Mouse (Mus musculus): Measurements from ENCODE around the gene Iars2. TPM values are rescaled to one million over a fixed set of nuclear protein-coding genes. Genes with fewer than 3 reads are reported as not detected.
"Not testable (repeated sequence)": the region's sequence is repeated elsewhere in the genome, so short reads cannot be mapped to it uniquely, and the experiment has no call there.

Gene Iars2
- total RNA-seq, 1 experiment from 2014 or later, result 41.4 TPM

DNA sequence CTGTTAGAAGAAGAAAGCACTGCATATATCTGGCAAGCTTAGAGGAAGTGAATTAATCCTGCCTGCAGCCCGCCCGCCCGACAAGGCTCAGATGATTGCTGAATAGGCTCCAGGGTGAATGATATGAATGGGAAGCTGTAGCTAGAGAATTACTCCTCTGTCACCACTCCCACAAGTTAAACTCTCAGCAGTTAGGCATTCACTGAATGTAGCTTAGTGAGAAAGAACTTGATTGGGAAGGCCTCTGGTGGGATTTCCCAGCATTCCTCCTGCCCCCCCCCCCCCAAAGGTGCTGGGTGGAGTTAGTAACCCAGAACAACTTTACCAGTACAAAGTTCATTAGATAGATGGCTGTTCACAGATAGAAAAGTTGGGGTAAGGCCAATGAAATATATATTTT, 7.3 kb upstream of the Iars2 start:
- ATAC-seq (replicated peaks in 1 of 2; ENCODE audit: insufficient read depth in 1 of 2, low FRiP score in 2 of 2, low TSS enrichment in 1 of 2, low read depth in 1 of 2, poor library complexity in 2 of 2, severe bottlenecking in 2 of 2), result no peak

DNA sequence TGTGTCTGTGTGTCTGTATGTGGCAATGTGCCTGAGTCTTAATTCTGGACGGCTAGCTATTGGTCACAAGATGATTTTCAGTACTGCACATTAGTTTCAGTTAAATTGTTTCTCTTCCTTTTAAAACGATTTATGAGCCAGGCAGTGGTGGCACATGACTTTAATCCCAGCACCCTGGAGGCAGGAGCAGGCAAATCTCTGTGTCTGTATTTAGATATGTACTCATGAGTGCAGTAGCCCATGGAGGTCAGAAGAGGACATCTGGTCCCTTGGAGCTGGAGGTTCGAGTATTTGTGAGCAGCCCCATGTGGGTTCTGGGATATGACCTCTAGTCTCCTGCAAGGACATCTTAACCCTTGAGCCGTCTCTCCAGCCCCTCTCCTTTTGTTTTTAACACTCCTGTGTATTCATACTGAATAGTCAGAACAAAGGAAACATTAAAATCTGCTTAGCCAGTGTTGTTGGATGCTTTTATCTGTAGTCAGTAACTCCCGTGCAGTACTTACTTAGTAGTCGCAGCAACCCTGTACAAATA, 6.1 kb upstream of the Iars2 start:
- ATAC-seq (replicated peaks in 1 of 2; ENCODE audit: insufficient read depth in 1 of 2, low FRiP score in 2 of 2, low TSS enrichment in 1 of 2, low read depth in 1 of 2, poor library complexity in 2 of 2, severe bottlenecking in 2 of 2), result no peak

- no peak for ATAC-seq (replicated peaks in 1 of 2; ENCODE audit: insufficient read depth in 1 of 2, low FRiP score in 2 of 2, low TSS enrichment in 1 of 2, low read depth in 1 of 2, poor library complexity in 2 of 2, severe bottlenecking in 2 of 2)
Observed at GRCm38 (mm10) chr1:185334136-185334535, 4.9 kb upstream of the Iars2 start.

DNA sequence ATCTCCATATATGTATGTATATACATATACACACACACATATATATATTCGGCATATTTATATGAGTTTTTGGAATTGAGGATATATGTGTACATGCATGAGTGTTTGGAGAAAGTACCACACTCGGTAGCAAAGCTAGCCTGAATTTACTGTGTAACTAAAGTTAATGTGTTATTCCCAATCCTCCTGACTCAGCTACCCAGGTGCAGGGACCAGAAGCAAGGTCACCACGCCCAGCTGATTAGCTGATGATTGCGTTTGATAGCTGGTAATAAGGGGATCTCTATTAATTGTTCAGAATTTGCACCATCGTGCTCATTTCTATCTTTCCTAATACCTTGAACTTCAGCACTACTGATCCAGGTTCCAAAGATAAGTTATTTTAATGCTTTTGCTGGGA, 4.5 kb upstream of the Iars2 start:
- ATAC-seq (replicated peaks in 1 of 2; ENCODE audit: insufficient read depth in 1 of 2, low FRiP score in 2 of 2, low TSS enrichment in 1 of 2, low read depth in 1 of 2, poor library complexity in 2 of 2, severe bottlenecking in 2 of 2), result no peak

- ATAC-seq (replicated peaks in 1 of 2; ENCODE audit: insufficient read depth in 1 of 2, low FRiP score in 2 of 2, low TSS enrichment in 1 of 2, low read depth in 1 of 2, poor library complexity in 2 of 2, severe bottlenecking in 2 of 2), result peak; percentile 80
Observed at GRCm38 (mm10) chr1:185331983-185332430, 2.8 kb upstream of the Iars2 start, which contains the start of gene Bpnt1. Gene Bpnt1, plus strand, starts transcription at chr1:185332149.

GRCm38 (mm10) chr1:185331364-185331763, 2.2 kb upstream of the Iars2 start:
- no peak for ATAC-seq (replicated peaks in 1 of 2; ENCODE audit: insufficient read depth in 1 of 2, low FRiP score in 2 of 2, low TSS enrichment in 1 of 2, low read depth in 1 of 2, poor library complexity in 2 of 2, severe bottlenecking in 2 of 2)

DNA sequence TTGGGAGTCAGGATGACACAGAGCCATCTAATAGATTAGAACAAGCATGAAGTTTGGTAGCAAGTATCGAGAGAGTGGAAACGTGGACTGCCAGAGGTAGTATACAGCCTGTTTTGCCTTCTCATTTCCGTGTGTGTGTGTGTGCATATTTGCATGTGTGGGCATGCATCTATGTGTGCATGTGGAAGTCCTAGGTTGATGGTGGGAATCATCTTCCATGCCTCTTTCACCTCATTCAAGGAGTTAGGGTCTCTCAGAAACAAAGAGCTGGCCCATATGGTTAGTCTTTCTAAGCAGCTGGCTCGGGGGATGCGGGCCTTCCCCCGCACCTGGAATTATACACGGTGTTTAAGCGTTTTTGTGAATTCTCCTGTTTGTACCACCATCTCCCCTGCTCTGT, 655 bp upstream of the Iars2 start:
- ATAC-seq (replicated peaks in 1 of 2; ENCODE audit: insufficient read depth in 1 of 2, low FRiP score in 2 of 2, low TSS enrichment in 1 of 2, low read depth in 1 of 2, poor library complexity in 2 of 2, severe bottlenecking in 2 of 2), result no peak

DNA sequence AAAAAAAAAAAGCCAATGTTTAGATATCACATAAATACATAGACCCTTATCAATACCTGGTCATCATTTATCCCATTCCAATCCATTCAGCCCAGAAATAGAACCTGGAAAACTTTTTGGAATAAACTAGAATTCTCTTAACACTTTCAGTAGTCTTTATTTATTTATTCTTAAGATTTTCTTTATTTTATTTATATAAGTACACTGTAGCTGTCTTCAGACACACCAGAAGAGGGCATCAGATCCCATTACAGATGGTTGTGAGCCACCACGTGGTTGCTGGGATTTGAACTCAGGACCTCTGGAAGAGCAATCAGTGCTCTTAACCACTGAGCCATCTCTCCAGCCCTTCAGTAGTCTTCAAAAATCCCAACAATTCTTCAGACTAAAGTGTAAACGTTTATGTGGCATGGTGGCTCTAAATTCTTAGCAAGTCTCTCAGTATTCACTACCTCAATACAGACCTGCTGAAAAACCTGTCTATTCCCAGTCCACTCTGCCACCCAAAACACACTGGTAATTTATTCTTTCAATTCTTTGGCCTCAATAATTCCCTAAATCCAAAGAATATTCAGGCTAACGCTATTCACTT, 1.3 kb downstream of the Iars2 start:
- ATAC-seq (replicated peaks in 1 of 2; ENCODE audit: insufficient read depth in 1 of 2, low FRiP score in 2 of 2, low TSS enrichment in 1 of 2, low read depth in 1 of 2, poor library complexity in 2 of 2, severe bottlenecking in 2 of 2), result not testable (repeated sequence)

DNA sequence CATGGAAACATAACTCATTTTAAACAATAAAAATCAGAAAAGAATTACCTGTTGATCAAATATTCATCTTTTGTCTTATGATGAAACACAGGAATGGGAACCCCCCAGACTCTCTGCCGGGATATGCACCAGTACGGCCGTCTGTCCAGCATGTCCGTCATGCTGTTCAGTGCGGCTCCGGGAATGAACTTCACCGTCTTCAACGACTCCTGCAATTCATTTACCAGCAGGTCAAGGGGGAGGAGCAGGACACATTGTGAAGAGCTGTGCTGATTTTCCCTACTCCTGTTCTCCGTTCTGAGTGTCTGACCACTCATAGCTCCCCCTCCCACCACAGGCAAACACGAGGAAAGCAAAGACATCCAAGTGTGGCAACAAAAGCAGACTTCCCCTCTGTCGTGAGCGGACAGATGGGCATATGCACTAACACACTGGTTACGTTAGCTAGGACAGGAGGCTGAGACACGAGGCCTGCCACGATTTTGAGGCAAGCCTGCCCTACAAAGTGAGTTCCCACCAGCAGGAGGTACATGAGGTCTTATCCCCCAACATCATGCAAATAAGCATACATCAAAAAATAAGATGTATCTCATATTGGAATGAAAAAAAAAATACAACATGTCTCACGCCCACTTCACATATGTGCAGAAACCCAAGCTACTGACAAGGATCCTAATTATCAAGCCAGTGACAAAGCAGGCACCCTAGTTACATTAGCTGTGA, 13.2 kb downstream of the Iars2 start:
- ATAC-seq (replicated peaks in 1 of 2; ENCODE audit: insufficient read depth in 1 of 2, low FRiP score in 2 of 2, low TSS enrichment in 1 of 2, low read depth in 1 of 2, poor library complexity in 2 of 2, severe bottlenecking in 2 of 2), result no peak

DNA sequence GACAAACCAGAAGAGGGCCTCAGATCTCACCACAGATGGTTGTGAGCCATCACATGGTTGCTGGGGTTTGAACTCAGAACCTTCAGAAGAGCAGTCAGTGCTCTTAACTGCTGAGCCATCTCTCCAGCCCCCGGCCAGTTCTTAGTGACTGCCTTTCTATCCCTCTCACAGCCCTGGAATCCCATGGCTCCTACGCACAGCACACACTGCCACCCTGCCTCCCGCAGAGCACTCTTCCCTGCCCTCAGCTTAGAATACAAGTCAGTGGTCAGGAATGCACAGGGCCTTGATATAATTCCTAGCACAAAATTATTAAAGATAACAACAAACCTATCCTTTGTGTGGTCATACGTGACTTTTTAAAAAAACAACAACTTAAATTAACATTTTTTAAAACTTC, 14.7 kb downstream of the Iars2 start:
- no peak for ATAC-seq (replicated peaks in 1 of 2; ENCODE audit: insufficient read depth in 1 of 2, low FRiP score in 2 of 2, low TSS enrichment in 1 of 2, low read depth in 1 of 2, poor library complexity in 2 of 2, severe bottlenecking in 2 of 2)

DNA sequence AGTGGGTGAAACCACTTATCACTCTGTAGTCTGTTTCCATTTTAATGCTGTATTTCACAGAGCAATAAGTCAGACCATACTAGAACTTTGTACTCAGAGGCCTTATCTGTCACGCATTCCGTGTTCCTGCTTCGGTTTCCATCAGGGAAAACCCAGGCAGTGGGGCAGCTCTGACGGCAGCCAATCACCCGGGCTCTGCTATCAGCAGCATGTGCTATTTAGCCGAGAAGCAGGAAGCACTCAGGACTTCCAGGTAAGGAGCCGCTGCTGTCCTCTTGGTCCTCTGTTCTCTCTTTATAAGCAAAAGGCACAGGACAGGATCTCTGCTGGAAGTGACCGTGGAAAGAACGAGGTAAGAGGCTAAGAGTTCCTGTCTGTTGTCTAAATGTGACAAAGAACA, 17.2 kb downstream of the Iars2 start:
- ATAC-seq (replicated peaks in 1 of 2; ENCODE audit: insufficient read depth in 1 of 2, low FRiP score in 2 of 2, low TSS enrichment in 1 of 2, low read depth in 1 of 2, poor library complexity in 2 of 2, severe bottlenecking in 2 of 2), result no peak

GRCm38 (mm10) chr1:185308908-185309307, 20.3 kb downstream of the Iars2 start:
- no peak for ATAC-seq (replicated peaks in 1 of 2; ENCODE audit: insufficient read depth in 1 of 2, low FRiP score in 2 of 2, low TSS enrichment in 1 of 2, low read depth in 1 of 2, poor library complexity in 2 of 2, severe bottlenecking in 2 of 2)

DNA sequence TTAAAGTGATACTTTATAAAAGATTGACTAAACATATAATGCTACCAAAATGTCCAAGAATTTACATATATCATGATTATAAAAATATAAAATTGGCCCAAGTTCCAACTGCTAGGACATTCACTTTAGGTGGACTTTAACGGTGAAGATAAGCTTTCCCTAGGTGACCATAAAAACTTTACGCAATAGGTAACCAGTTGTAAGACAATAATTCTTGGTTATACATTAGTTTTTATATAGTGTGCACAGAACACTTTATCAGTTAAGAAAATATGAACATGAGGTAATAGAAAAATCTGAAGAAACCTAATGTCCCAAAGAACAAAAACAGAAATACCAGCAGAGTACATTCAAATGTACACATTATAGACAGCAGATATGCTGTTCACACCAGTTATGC, 20.9 kb downstream of the Iars2 start:
- ATAC-seq (replicated peaks in 1 of 2; ENCODE audit: insufficient read depth in 1 of 2, low FRiP score in 2 of 2, low TSS enrichment in 1 of 2, low read depth in 1 of 2, poor library complexity in 2 of 2, severe bottlenecking in 2 of 2), result no peak

DNA sequence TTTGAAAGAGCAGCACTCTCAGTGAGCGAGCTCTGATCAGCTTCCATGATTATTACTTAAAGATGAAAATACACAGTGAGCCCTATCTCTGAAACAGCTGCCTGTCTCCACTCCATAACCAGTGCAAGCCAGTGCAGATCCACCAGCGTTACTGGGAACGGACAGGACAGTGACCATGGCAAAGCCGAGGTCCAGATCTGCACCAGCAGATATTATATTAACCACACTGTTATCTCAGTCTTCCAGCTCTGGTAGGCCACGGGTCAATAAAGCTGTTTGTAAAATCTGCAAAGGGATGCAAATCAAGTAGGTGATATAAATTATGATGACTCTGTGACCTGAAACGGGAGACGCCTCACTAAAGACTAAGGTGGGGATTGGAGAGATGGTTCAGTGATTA, 21.6 kb downstream of the Iars2 start:
- ATAC-seq (replicated peaks in 1 of 2; ENCODE audit: insufficient read depth in 1 of 2, low FRiP score in 2 of 2, low TSS enrichment in 1 of 2, low read depth in 1 of 2, poor library complexity in 2 of 2, severe bottlenecking in 2 of 2), result no peak

DNA sequence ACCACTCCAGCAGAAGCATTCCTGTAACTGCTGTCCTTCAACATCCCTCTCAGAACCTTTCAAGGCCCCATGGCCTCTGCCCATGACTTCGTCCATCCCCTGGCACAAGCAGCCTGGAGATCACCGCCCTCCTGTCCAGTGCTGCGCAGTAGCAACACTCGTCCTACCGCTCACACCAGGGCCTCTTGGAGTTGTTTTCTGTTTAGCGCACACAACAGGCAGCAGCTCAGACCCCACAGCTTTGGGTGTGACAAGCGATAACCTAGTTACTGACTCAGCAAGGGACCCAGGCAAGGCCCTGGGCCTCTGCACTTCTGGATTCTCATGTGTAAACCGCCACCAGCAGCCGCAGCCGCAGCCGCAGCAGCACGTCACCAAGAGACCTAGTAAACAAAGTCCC, 22.4 kb downstream of the Iars2 start:
- ATAC-seq (replicated peaks in 1 of 2; ENCODE audit: insufficient read depth in 1 of 2, low FRiP score in 2 of 2, low TSS enrichment in 1 of 2, low read depth in 1 of 2, poor library complexity in 2 of 2, severe bottlenecking in 2 of 2), result no peak

DNA sequence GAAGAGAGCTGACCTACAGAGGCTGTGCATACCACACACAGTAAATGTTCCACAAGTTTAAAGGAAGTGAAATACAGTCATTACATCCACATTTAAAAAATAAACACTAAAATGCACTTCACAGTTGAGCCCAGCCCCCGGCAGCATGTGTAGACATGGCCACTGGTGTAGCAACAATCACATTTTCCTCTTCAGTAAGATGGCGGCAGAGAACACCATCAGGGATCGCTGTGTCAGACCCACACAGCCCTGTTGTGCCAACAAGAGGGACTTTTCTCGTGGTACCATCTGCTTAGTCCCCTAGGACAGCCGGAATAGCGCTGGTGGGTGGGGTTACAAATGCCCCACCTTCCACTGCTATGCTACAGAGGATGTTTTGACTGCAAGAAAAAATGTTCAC, 26.4 kb downstream of the Iars2 start:
- no peak for ATAC-seq (replicated peaks in 1 of 2; ENCODE audit: insufficient read depth in 1 of 2, low FRiP score in 2 of 2, low TSS enrichment in 1 of 2, low read depth in 1 of 2, poor library complexity in 2 of 2, severe bottlenecking in 2 of 2)

- no peak for ATAC-seq (replicated peaks in 1 of 2; ENCODE audit: insufficient read depth in 1 of 2, low FRiP score in 2 of 2, low TSS enrichment in 1 of 2, low read depth in 1 of 2, poor library complexity in 2 of 2, severe bottlenecking in 2 of 2)
Observed at GRCm38 (mm10) chr1:185298496-185298895, 30.7 kb downstream of the Iars2 start.

- no peak for ATAC-seq (replicated peaks in 1 of 2; ENCODE audit: insufficient read depth in 1 of 2, low FRiP score in 2 of 2, low TSS enrichment in 1 of 2, low read depth in 1 of 2, poor library complexity in 2 of 2, severe bottlenecking in 2 of 2)
Observed at GRCm38 (mm10) chr1:185296850-185297249, 32.3 kb downstream of the Iars2 start.
